13 mouse cellular contexts compared by ENCODE assay signal in genomic region chr6:51108336-51108956, GRCm38 (mm10).
DNase-seq lines count a peak whose midpoint lies in the region; ATAC-seq and TF ChIP-seq lines count a peak whose summit lies in the region.
"Had no signal": no experiment of that assay in that cellular context is flagged by ENCODE, and none has a peak within 500 bp of the region (broad histone marks: within the 10 kb centered on the region; RNA-seq: fewer than 3 reads in every experiment).

No protein-coding gene starts in this region.

- WGBS in heart, embryonic 12.5 days, result 13% methylated on average over 8 of the region's 8 CpGs
- 39% methylated on average over 8 of the region's 8 CpGs for WGBS in liver, embryonic 13.5 days (ENCODE audit: insufficient replicate concordance)
- 33% methylated on average over 8 of the region's 8 CpGs for WGBS in liver, embryonic 11.5 days
- WGBS in embryonic facial prominence, embryonic 10.5 days, result 38% methylated on average over 8 of the region's 8 CpGs

- ATAC-seq in heart, embryonic 12.5 days (ENCODE audit: insufficient number of reproducible peaks, low FRiP score), result peak; percentile 57
- ATAC-seq in liver, embryonic 13.5 days (ENCODE audit: low read depth), result peak; percentile 53; the same call in 1 of the 2 replicates
- ATAC-seq in liver, embryonic 11.5 days (replicated peaks; ENCODE audit: low FRiP score), result no peak

- TF ChIP-seq CTCF in gastrocnemius, adult 2 months (IDR thresholded peaks at IDR 0.05), result no peak

- H3K4me3 ChIP-seq in heart, embryonic 12.5 days, result no peak overlapping the region
- no peak overlapping the region for H3K4me3 ChIP-seq in liver, embryonic 13.5 days (replicated peaks)
- no peak overlapping the region for H3K4me3 ChIP-seq in liver, embryonic 11.5 days (ENCODE audit: low read depth, low read length)
- no peak overlapping the region for H3K4me3 ChIP-seq in embryonic facial prominence, embryonic 10.5 days
- H3K4me3 ChIP-seq in gastrocnemius, adult 2 months, result no peak overlapping the region

- 0 out of 2 replicates have a peak overlapping the region, but pooled peaks have one; percentile 6 for H3K4me2 ChIP-seq in heart, embryonic 12.5 days
- no peak overlapping the region for H3K4me2 ChIP-seq in liver, embryonic 13.5 days
- no peak overlapping the region for H3K4me2 ChIP-seq in liver, embryonic 11.5 days

- H3K9me3 ChIP-seq in heart, embryonic 12.5 days (replicated peaks), result no peaks in the 10 kb centered on the region
- H3K9me3 ChIP-seq in liver, embryonic 13.5 days (replicated peaks), result no peaks in the 10 kb centered on the region
- H3K9me3 ChIP-seq in liver, embryonic 11.5 days (ENCODE audit: control insufficient read depth, low read length), result no peaks in the 10 kb centered on the region
- H3K9me3 ChIP-seq in embryonic facial prominence, embryonic 10.5 days, result no peaks in the 10 kb centered on the region

- DNase-seq in heart, postnatal 25 days (ENCODE audit: low spot score), result no peak
- DNase-seq in liver, embryonic 13.5 days, result no peak
- no peak for DNase-seq in liver, embryonic 11.5 days (ENCODE audit: low spot score)
- peak; percentile 48 for DNase-seq in embryonic facial prominence, embryonic 10.5 days (ENCODE audit: low spot score)
- DNase-seq in mesoderm, embryonic 11.5 days (ENCODE audit: low read depth, low spot score), result peak; percentile 65
- no peak for DNase-seq in adrenal gland, postnatal 14 days
- no peak for DNase-seq in gastrocnemius, adult 2 months
- DNase-seq: cerebellum, adult 9-10 months; kidney, adult 11 months; liver; thymus, postnatal 14 days had no signal

- H3K9ac ChIP-seq in heart, embryonic 12.5 days, result no peak overlapping the region
- no peak overlapping the region for H3K9ac ChIP-seq in liver, embryonic 13.5 days
- H3K9ac ChIP-seq in liver, embryonic 11.5 days (ENCODE audit: low read depth, low read length), result no peak overlapping the region

- H3K36me3 ChIP-seq in heart, embryonic 12.5 days, result no peaks in the 10 kb centered on the region
- no peaks in the 10 kb centered on the region for H3K36me3 ChIP-seq in liver, embryonic 13.5 days
- H3K36me3 ChIP-seq in liver, embryonic 11.5 days (ENCODE audit: control insufficient read depth, insufficient read depth, low read length), result no peaks in the 10 kb centered on the region
- H3K36me3 ChIP-seq in embryonic facial prominence, embryonic 10.5 days (replicated peaks), result no peaks in the 10 kb centered on the region

- H3K27ac ChIP-seq in heart, embryonic 12.5 days (ENCODE audit: poor library complexity, severe bottlenecking), result peak overlapping the region; percentile 76
- H3K27ac ChIP-seq in liver, embryonic 13.5 days, result no peak overlapping the region
- no peak overlapping the region for H3K27ac ChIP-seq in liver, embryonic 11.5 days (ENCODE audit: low read depth, low read length)
- H3K27ac ChIP-seq in embryonic facial prominence, embryonic 10.5 days (replicated peaks), result peak overlapping the region; percentile 58
- no peak overlapping the region for H3K27ac ChIP-seq in gastrocnemius, adult 2 months
- H3K27ac ChIP-seq: macrophage had no signal

- intact Hi-C loops in heart, postnatal 25 days (cut with DNase I), result no loop called here
- intact Hi-C loops in gastrocnemius, adult 2 months (cut with DNase I), result no loop called here

- no peaks in the 10 kb centered on the region for H3K27me3 ChIP-seq in heart, embryonic 12.5 days (replicated peaks)
- H3K27me3 ChIP-seq in liver, embryonic 13.5 days, result no peaks in the 10 kb centered on the region
- no peaks in the 10 kb centered on the region for H3K27me3 ChIP-seq in liver, embryonic 11.5 days (replicated peaks; ENCODE audit: control insufficient read depth, insufficient read depth, low read length)
- no peaks in the 10 kb centered on the region for H3K27me3 ChIP-seq in embryonic facial prominence, embryonic 10.5 days (replicated peaks; ENCODE audit: low read depth, poor library complexity, severe bottlenecking)

- H3K4me1 ChIP-seq in heart, embryonic 12.5 days (replicated peaks), result peaks cover 16% of the 10 kb centered on the region
- H3K4me1 ChIP-seq in liver, embryonic 13.5 days (replicated peaks), result no peaks in the 10 kb centered on the region
- H3K4me1 ChIP-seq in liver, embryonic 11.5 days (replicated peaks; ENCODE audit: control insufficient read depth, insufficient read depth, low read length), result no peaks in the 10 kb centered on the region
- peaks cover 16% of the 10 kb centered on the region for H3K4me1 ChIP-seq in embryonic facial prominence, embryonic 10.5 days

Comparison
In these comparisons a context has a peak if more than half of its experiments do, and no peak if none do; other contexts are left out.
1. H3K27ac ChIP-seq: peak in heart, embryonic 12.5 days (single experiment) and embryonic facial prominence, embryonic 10.5 days (single experiment); none in liver, embryonic 13.5 days (single experiment), liver, embryonic 11.5 days (single experiment) and gastrocnemius, adult 2 months (single experiment).
2. DNase-seq: peak in embryonic facial prominence, embryonic 10.5 days (single experiment) and mesoderm, embryonic 11.5 days (single experiment); none in heart, postnatal 25 days (single experiment), liver, embryonic 13.5 days (single experiment), liver, embryonic 11.5 days (single experiment), adrenal gland, postnatal 14 days (single experiment) and gastrocnemius, adult 2 months (single experiment).